Mouse (Mus musculus): ENCODE measurements around the gene Sec16b. TPM values are rescaled to one million over a fixed set of nuclear protein-coding genes. Genes with fewer than 3 reads are reported as not detected.

Sec16b gene
- polyA plus RNA-seq, 2 experiments, result 5.9 to 6.1 TPM

DNA sequence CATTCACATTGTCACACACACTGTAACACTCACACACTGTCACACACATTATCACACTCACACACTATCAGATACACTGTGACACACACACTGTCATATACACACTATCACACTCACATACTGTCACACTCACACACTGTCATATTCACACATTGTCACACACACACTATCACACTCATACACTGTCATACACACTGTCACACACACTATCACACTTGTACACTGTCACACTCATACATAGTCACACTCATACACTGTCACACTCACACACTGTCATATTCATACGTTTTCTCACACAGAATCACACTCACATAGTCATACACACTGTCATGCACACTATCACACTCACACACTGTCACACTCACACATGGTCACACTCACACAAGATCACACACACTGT is 5.9 kb upstream of the Sec16b start:
- Histone ChIP-seq H3K9ac (ENCODE audit: low read depth, low read length, severe bottlenecking) (no peak overlapping the region), H3K4me2 (replicated peaks; ENCODE audit: low read depth, low read length, severe bottlenecking) (no peak overlapping the region), H3K36me3 (ENCODE audit: control insufficient read depth, insufficient read depth, low read length) (no peaks in the 10 kb centered on the region), H3K27ac (replicated peaks; ENCODE audit: low read depth, low read length) (no peak overlapping the region), H3K9me3 (ENCODE audit: control insufficient read depth, low read length) (no peaks in the 10 kb centered on the region), H3K27me3 (ENCODE audit: control insufficient read depth, insufficient read depth, low read length) (no peaks in the 10 kb centered on the region), H3K4me1 (ENCODE audit: control insufficient read depth, insufficient read depth, low read length) (no peaks in the 10 kb centered on the region), H3K4me3 (replicated peaks; ENCODE audit: low read length) (no peak overlapping the region)
- DNase-seq (ENCODE audit: low spot score) (no peak), ATAC-seq (ENCODE audit: low FRiP score, low read depth) (no peak)
- 64% methylated on average over 1 of the region's 1 CpGs for WGBS
- no peak for TF ChIP-seq POLR2A (IDR thresholded peaks at IDR 0.05; ENCODE audit: borderline replicate concordance, extremely low read depth, insufficient read depth, insufficient read length)

DNA sequence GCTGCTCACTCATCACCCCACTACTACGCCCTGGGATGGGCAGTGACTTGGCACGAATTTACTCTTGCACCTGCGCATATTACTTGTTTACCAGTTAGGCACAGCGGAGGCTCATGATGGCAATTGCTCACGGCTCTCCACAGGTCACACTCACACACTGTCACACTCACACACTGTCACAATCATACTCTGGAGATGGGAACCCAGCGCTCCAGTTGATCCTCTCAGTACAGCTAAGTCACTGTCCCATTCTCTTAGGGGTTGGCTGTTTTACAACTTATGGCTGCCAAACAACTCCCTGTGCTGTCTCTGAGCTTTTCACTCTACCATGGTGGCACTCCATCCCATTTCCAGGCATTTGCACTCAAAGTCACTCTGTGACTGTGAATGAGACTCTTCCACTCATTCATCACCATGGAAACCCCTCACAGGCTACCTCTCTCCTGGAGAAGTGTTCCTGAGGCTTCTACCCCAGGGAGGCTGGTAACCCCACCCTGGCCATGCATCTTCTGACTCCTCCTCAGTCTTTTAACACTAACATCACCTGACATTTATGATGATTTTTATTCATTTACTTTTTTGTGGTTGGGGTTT is 5.1 kb upstream of the Sec16b start:
- ATAC-seq (ENCODE audit: low FRiP score, low read depth) (no peak), DNase-seq (ENCODE audit: low spot score) (no peak)
- Histone ChIP-seq H3K4me1 (ENCODE audit: control insufficient read depth, insufficient read depth, low read length) (no peaks in the 10 kb centered on the region), H3K27ac (replicated peaks; ENCODE audit: low read depth, low read length) (no peak overlapping the region), H3K4me2 (replicated peaks; ENCODE audit: low read depth, low read length, severe bottlenecking) (no peak overlapping the region), H3K9ac (ENCODE audit: low read depth, low read length, severe bottlenecking) (no peak overlapping the region), H3K27me3 (ENCODE audit: control insufficient read depth, insufficient read depth, low read length) (no peaks in the 10 kb centered on the region), H3K9me3 (ENCODE audit: control insufficient read depth, low read length) (no peaks in the 10 kb centered on the region), H3K4me3 (replicated peaks; ENCODE audit: low read length) (no peak overlapping the region), H3K36me3 (ENCODE audit: control insufficient read depth, insufficient read depth, low read length) (no peaks in the 10 kb centered on the region)
- 97% methylated on average over 6 of the region's 6 CpGs for whole genome bisulfite sequencing
- no peak for TF ChIP-seq POLR2A (IDR thresholded peaks at IDR 0.05; ENCODE audit: borderline replicate concordance, extremely low read depth, insufficient read depth, insufficient read length)

DNA sequence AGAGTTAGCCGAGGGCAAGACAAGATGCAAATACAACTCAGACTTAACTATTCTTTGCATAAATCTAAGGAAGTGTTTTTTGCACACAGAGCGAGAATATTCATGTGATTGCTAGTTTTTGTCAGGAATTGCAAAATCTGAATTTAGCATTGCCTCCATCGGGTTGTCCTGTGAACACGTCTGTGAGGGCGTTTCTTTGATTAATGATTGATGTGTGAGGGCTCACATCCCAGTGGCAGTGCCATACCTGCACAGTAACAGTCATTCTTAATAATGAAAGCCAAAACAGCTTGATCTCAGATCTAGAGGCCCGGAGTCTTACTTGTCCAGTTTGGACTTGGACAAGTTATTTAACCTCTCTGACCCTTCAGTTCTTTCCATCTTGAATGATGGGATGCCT is 3.5 kb upstream of the Sec16b start:
- no peaks in the 10 kb centered on the region for H3K9me3 ChIP-seq (ENCODE audit: control insufficient read depth, low read length)
- DNase-seq (ENCODE audit: low spot score) (no peak), ATAC-seq (ENCODE audit: low FRiP score, low read depth) (no peak)
- H3K36me3 ChIP-seq (ENCODE audit: control insufficient read depth, insufficient read depth, low read length), result no peaks in the 10 kb centered on the region
- H3K27ac ChIP-seq (replicated peaks; ENCODE audit: low read depth, low read length), result no peak overlapping the region
- H3K4me1 ChIP-seq (ENCODE audit: control insufficient read depth, insufficient read depth, low read length), result peaks cover 9% of the 10 kb centered on the region; the same call in 1 of the 2 replicates
- TF ChIP-seq POLR2A (IDR thresholded peaks at IDR 0.05; ENCODE audit: borderline replicate concordance, extremely low read depth, insufficient read depth, insufficient read length), result no peak
- no peaks in the 10 kb centered on the region for H3K27me3 ChIP-seq (ENCODE audit: control insufficient read depth, insufficient read depth, low read length)
- no peak overlapping the region for H3K4me3 ChIP-seq (replicated peaks; ENCODE audit: low read length)
- no peak overlapping the region for H3K9ac ChIP-seq (ENCODE audit: low read depth, low read length, severe bottlenecking)
- 82% methylated on average over 6 of the region's 6 CpGs for WGBS
- no peak overlapping the region for H3K4me2 ChIP-seq (replicated peaks; ENCODE audit: low read depth, low read length, severe bottlenecking)

DNA sequence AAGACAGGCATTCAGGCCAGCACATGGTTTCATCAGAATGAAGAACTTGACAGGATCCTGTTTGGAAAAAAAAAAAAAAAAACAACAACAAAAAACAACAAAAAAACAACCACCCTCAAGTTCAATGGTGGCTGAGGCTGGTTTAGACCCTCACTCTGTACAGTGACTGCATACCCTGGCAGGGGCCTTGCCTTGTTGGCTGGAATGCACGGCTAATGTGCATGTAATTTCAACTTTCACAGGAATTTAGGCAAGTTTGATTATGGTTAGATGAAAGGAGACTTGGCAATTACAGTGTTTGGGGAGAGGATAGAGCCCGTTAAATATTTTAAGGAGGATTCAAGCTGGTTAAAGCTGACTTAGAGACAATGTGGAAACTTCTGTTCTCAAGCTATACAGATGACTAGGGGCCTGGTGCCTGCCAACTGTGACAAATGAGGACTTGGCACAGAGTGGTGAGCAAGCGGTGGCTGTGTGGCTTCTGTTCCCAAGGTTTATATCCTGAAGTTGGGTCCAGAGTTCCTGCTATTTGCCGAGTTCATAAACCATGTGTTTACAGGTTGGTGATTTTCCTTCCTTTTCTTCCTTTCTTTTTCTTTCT is 567 bp downstream of the Sec16b start:
- Histone ChIP-seq H3K4me2 (replicated peaks; ENCODE audit: low read depth, low read length, severe bottlenecking) (peak overlapping the region; percentile 39), H3K9ac (ENCODE audit: low read depth, low read length, severe bottlenecking) (no peak overlapping the region), H3K9me3 (ENCODE audit: control insufficient read depth, low read length) (no peaks in the 10 kb centered on the region), H3K4me3 (replicated peaks; ENCODE audit: low read length) (peak overlapping the region; percentile 18), H3K27me3 (ENCODE audit: control insufficient read depth, insufficient read depth, low read length) (no peaks in the 10 kb centered on the region), H3K27ac (replicated peaks; ENCODE audit: low read depth, low read length) (0 out of 2 replicates have a peak overlapping the region, but pooled peaks have one; percentile 6), H3K4me1 (ENCODE audit: control insufficient read depth, insufficient read depth, low read length) (peaks cover 9% of the 10 kb centered on the region; the same call in 1 of the 2 replicates), H3K36me3 (ENCODE audit: control insufficient read depth, insufficient read depth, low read length) (no peaks in the 10 kb centered on the region)
- ATAC-seq (ENCODE audit: low FRiP score, low read depth) (peak; percentile 65), DNase-seq (ENCODE audit: low spot score) (peak; percentile 60)
- WGBS, result 29% methylated on average over 4 of the region's 4 CpGs
- no peak for TF ChIP-seq POLR2A (IDR thresholded peaks at IDR 0.05; ENCODE audit: borderline replicate concordance, extremely low read depth, insufficient read depth, insufficient read length)

DNA sequence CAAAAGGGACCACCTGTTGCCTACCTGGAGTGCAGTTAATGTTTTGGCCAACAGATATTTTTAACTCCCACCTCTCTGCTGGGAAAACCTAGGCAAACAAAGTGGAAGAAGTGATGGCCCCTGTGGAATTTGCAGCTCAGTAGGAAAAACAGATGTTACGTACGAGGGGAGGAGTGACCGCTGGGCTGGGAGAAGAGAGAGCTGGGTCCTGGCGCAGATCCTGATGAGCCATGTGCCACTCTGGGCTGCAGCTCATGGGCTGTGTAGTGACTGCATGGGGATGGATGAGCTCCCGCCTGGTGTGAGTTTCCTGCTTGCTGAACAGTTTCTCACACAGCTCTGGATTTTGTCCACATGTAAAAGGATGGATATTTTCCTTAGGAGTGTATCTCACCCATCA is 1.3 kb downstream of the Sec16b start:
- no peak overlapping the region for H3K4me3 ChIP-seq (replicated peaks; ENCODE audit: low read length)
- TF ChIP-seq POLR2A (IDR thresholded peaks at IDR 0.05; ENCODE audit: borderline replicate concordance, extremely low read depth, insufficient read depth, insufficient read length), result no peak
- H3K4me2 ChIP-seq (replicated peaks; ENCODE audit: low read depth, low read length, severe bottlenecking), result peak overlapping the region; percentile 13; the same call in 1 of the 2 replicates
- H3K9ac ChIP-seq (ENCODE audit: low read depth, low read length, severe bottlenecking), result no peak overlapping the region
- ATAC-seq (ENCODE audit: low FRiP score, low read depth) (0 out of 2 replicates have a peak, but pooled peaks have one; percentile 31), DNase-seq (ENCODE audit: low spot score) (peak; percentile 8)
- no peaks in the 10 kb centered on the region for H3K27me3 ChIP-seq (ENCODE audit: control insufficient read depth, insufficient read depth, low read length)
- 26% methylated on average over 5 of the region's 5 CpGs for WGBS
- H3K4me1 ChIP-seq (ENCODE audit: control insufficient read depth, insufficient read depth, low read length), result peaks cover 9% of the 10 kb centered on the region; the same call in 1 of the 2 replicates
- H3K27ac ChIP-seq (replicated peaks; ENCODE audit: low read depth, low read length), result no peak overlapping the region
- no peaks in the 10 kb centered on the region for H3K9me3 ChIP-seq (ENCODE audit: control insufficient read depth, low read length)
- H3K36me3 ChIP-seq (ENCODE audit: control insufficient read depth, insufficient read depth, low read length), result no peaks in the 10 kb centered on the region

Data from limb, embryonic 14.5 days (tissue).